Mouse (Mus musculus) forebrain, postnatal 0 days (tissue): ENCODE measurements around the gene Fkbp14. TPM values are rescaled to one million over a fixed set of nuclear protein-coding genes. Genes with fewer than 3 reads are reported as not detected.

Source experiments
- ATAC-seq: fragments of 200-750 bp; cut with Nextera tagmentation; 2 replicates; pipeline ENCODE4 v1.8.0; 2017; ENCODE audit warnings: mild to moderate bottlenecking, moderate library complexity
- DNase-seq: peaks from one replicate; pipeline ENCODE4 v3.0.0-alpha.2; 2015
- H3K27ac ChIP-seq: fragments of 300-500 bp; sonication (generic); 2 replicates; pipeline ENCODE4 v1.5.1; 2014; ENCODE audit warnings: low read depth, mild to moderate bottlenecking, antibody characterized with exemption, low read length, moderate library complexity, mixed read lengths
- H3K27me3 ChIP-seq: fragments of 300-500 bp; sonication (generic); 2 replicates; pipeline ENCODE4 v1.6.1; 2014; ENCODE audit warnings: mild to moderate bottlenecking, low read length, mixed read lengths; ENCODE audit not compliant: insufficient read depth
- H3K36me3 ChIP-seq: fragments of 300-500 bp; sonication (generic); 2 replicates; pipeline ENCODE4 v1.6.1; 2014; ENCODE audit warnings: mild to moderate bottlenecking, moderate library complexity; ENCODE audit not compliant: insufficient read depth
- H3K4me1 ChIP-seq: fragments of 300-500 bp; sonication (generic); 2 replicates; pipeline ENCODE4 v1.6.1; 2014; ENCODE audit warnings: antibody characterized with exemption; ENCODE audit not compliant: insufficient read depth
- H3K4me2 ChIP-seq: fragments of 300-500 bp; sonication (generic); 2 replicates; pipeline ENCODE4 v1.6.1; 2014; ENCODE audit warnings: low read depth, mild to moderate bottlenecking, moderate library complexity
- H3K4me3 ChIP-seq: fragments of 300-500 bp; sonication (generic); 2 replicates; pipeline ENCODE4 v1.5.1; 2014; ENCODE audit warnings: low read depth, low read length, mixed read lengths
- H3K9ac ChIP-seq: fragments of 300-500 bp; sonication (generic); 2 replicates; pipeline ENCODE4 v1.6.1; 2014; ENCODE audit warnings: mild to moderate bottlenecking
- H3K9me3 ChIP-seq: fragments of 300-500 bp; sonication (generic); 2 replicates; pipeline ENCODE4 v1.6.1; 2016; ENCODE audit warnings: low read length
- CTCF ChIP-seq: sonication (generic); IDR thresholded peaks from 2 replicates; pipeline ENCODE4 v1.5.1; 2016; ENCODE audit warnings: antibody characterized with exemption, control low read depth, low read depth
- WGBS: fragments of 180-500 bp; shearing (Covaris S2); extraction: QIAGEN DNeasy Blood & Tissue Kit; methylation state at CpG from one replicate; pipeline ENCODE4 v1.1.7; 2014; 5-methylcytosine and 5-hydroxymethylcytosine counted together
- polyA plus RNA-seq: library from polyadenylated mRNA; unstranded; fragments of >200 nt; fragmentation: Nextera tagmentation; extraction: Ambion mirVana; gene quantifications from 2 replicates; pipeline ENCODE4 v1.2.1, GENCODE M21; 2015
- total RNA-seq: library from RNA; depleted of rRNA; stranded (reverse); fragments of >200 nt; gene quantifications from 2 replicates; pipeline ENCODE4 v1.2.3, GENCODE M21; 2014

The Fkbp14 gene
- total and polyA plus RNA-seq, 2 experiments from 2014 or later = 4.5 to 9.6 TPM

DNA sequence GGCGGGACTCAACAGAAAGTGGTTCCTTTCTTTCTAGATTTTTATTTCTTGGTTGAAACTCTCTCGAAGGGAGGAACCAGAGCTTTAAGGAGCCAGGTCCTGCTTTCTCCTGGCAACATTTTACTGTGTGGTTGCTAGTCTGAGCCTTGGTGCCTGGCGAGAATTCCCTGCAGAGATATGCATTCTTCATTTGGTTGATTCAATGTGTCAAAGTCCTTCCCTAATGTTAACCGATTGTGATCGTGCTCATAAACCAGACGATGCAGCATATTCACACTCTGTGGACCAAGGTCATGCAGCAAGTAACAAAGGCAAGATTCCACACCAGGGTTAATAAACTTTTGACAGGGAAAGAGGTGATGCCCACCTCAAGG, 30.6 kb downstream of the Fkbp14 start:
- Histone ChIP-seq H3K9ac (peak overlapping the region; percentile 95), H3K27me3 (no peaks in the 10 kb centered on the region), H3K4me1 (peaks cover 27% of the 10 kb centered on the region), H3K9me3 (no peaks in the 10 kb centered on the region), H3K4me3 (peak overlapping the region; percentile 70), H3K36me3 (no peaks in the 10 kb centered on the region), H3K27ac (peak overlapping the region; percentile 96), H3K4me2 (peak overlapping the region; percentile 75)
- DNase-seq (no peak), ATAC-seq (no peak)
- 2% methylated on average over 6 of the region's 6 CpGs for WGBS
- TF ChIP-seq CTCF = no peak

DNA sequence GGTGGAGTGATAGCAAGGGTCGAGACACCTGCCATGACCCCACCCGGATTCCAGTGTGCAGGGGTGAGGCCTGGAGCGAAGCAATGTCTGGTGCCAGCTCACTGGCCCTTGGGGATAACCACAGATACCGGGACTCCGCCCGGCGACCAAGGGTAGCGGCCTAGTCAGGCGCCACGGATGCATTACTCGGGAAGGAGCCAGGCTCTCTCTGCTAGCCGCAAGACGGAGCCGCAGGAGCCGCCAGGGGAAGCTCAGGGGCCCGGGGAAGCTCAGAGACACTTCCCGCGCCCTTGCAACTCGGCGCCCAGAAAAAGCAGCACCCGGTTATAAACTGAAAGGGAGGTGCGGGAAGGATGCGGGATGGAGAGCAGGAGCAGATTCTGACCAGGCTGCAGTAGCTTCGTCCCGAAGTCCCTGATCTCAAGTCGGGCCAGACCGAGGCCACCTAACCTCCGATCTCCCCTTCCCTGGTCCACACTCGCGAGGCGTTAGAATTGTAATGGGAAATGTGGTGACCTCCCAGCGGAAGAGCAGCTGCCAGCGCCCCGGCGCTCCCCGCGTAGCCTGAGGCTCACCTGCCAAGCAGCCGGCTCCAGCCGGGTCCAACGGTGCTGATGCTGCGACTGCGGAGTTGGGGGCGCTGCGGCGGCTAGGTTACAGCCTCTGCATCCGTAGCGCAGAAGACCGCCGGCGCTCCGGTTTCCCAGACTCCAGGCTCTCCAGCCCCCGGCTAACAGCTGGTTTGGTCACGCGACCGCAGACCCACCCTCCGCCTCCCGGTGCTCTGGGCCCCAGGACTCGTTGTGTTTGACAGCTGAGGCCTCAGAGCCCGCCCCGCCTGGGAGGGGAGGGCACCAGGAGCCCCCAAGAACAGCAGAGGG, 31.2 kb downstream of the Fkbp14 start, which contains the start of gene Scrn1:
Scrn1 (minus strand) TSS at position 825 of the 881 bp plus-strand sequence.
- peak within 1 kb of the TSS; percentile 95 for H3K9ac ChIP-seq
- peak within 1 kb of the TSS; percentile 70 for H3K4me3 ChIP-seq
- H3K27me3 ChIP-seq = no peaks in the 10 kb centered on the region
- H3K27ac ChIP-seq = peak within 1 kb of the TSS; percentile 96
- WGBS = 2% methylated on average over 60 of the region's 60 CpGs
- peaks cover 27% of the 10 kb centered on the region for H3K4me1 ChIP-seq
- ATAC-seq (peak; percentile 92), DNase-seq (peak; percentile 89)
- no peaks in the 10 kb centered on the region for H3K9me3 ChIP-seq
- H3K4me2 ChIP-seq = peak within 1 kb of the TSS; percentile 75
- no peaks in the 10 kb centered on the region for H3K36me3 ChIP-seq
- peak; percentile 24; the same call in 1 of the 2 replicates for TF ChIP-seq CTCF

DNA sequence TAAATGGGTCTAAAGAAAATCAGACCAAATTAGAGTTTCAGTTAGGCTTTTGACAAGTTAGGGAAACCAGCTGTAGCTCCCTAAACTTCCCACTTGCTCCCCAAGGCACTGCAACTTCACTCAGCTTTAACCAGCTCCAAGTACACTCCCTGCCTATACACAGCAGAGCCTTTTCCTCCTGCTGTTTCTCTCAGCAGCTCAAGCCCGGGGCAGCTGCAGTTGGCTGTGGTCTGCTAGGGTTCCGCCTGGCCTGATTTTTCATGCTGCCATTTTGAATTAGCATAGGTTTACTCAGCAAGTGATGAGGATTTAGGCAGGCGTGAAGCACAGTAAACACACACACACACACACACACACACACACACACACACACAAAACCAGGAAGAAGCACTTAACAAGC, 32.1 kb downstream of the Fkbp14 start:
- Histone ChIP-seq H3K9ac (peak overlapping the region; percentile 95), H3K4me2 (peak overlapping the region; percentile 75), H3K9me3 (no peaks in the 10 kb centered on the region), H3K27me3 (no peaks in the 10 kb centered on the region), H3K27ac (peak overlapping the region; percentile 96), H3K36me3 (no peaks in the 10 kb centered on the region), H3K4me3 (peak overlapping the region; percentile 70), H3K4me1 (peaks cover 27% of the 10 kb centered on the region)
- DNase-seq = peak; percentile 64
- peak; percentile 25 for ATAC-seq
- no peak for TF ChIP-seq CTCF
- WGBS = 10% methylated on average over 3 of the region's 3 CpGs

GRCm38 (mm10) chr6:54564506-54564991, 32.6 kb downstream of the Fkbp14 start:
- H3K9ac ChIP-seq = peak overlapping the region; percentile 95
- ATAC-seq (no peak), DNase-seq (no peak)
- peak overlapping the region; percentile 96 for H3K27ac ChIP-seq
- no peaks in the 10 kb centered on the region for H3K27me3 ChIP-seq
- no peak for TF ChIP-seq CTCF
- H3K36me3 ChIP-seq = no peaks in the 10 kb centered on the region
- H3K4me2 ChIP-seq = peak overlapping the region; percentile 75
- H3K4me3 ChIP-seq = peak overlapping the region; percentile 70
- H3K9me3 ChIP-seq = no peaks in the 10 kb centered on the region
- H3K4me1 ChIP-seq = peaks cover 23% of the 10 kb centered on the region
- 19% methylated on average over 9 of the region's 9 CpGs for WGBS

- Histone ChIP-seq H3K4me2 (peak overlapping the region; percentile 75), H3K9me3 (no peaks in the 10 kb centered on the region), H3K9ac (no peak overlapping the region), H3K36me3 (no peaks in the 10 kb centered on the region), H3K4me1 (peaks cover 17% of the 10 kb centered on the region; the same call in 1 of the 2 replicates), H3K27me3 (no peaks in the 10 kb centered on the region), H3K4me3 (peak overlapping the region; percentile 70), H3K27ac (no peak overlapping the region)
- DNase-seq (no peak), ATAC-seq (no peak)
- TF ChIP-seq CTCF = no peak
- WGBS = 58% methylated on average over 4 of the region's 4 CpGs
Observed at GRCm38 (mm10) chr6:54563561-54563960, 33.5 kb downstream of the Fkbp14 start.

DNA sequence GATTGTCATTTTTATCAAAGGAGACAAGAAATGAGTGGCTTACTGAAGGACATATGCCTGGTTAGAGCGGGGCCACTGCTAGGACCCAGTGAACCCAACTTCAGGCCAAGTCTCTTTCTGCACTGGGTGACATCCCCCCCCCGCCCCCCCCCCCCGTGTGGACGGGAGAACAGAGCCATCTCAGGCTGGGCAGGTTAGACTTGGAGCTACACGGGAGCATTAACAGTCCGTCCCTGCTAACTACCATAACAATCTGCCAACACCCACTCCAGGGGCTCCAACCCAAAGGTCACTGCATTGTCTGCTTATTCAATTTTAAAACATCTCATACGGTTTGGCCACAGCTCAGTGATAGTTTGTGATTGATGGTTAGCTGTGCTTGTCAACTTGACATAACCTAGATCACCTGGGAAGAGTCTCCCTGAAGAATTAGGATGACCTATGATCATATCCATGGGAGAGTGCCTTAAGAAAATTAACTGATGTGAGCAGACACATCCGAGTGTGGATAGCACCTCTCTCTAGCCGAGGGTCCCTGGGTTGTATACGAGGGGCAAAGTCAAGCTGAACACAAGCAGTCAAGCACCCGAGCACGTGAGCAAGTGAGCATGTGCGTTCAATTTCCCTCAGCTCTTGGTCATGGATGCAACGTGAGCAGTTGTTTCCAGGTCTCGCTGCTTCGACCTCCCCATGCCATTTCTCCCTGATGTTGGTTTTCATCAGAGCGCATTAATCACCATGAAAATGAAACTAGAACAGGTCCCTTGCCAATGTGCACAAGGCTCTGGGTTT, 34.9 kb downstream of the Fkbp14 start:
- WGBS = 65% methylated on average over 17 of the region's 17 CpGs

More for the DNA sequence above, 34.9 kb downstream of the Fkbp14 start:
- TF ChIP-seq CTCF = no peak
- H3K4me1 ChIP-seq = peaks cover 17% of the 10 kb centered on the region; the same call in 1 of the 2 replicates
- no peaks in the 10 kb centered on the region for H3K9me3 ChIP-seq
- ATAC-seq = no peak
- H3K36me3 ChIP-seq = no peaks in the 10 kb centered on the region
- no peak overlapping the region for H3K4me3 ChIP-seq
- no peak overlapping the region for H3K9ac ChIP-seq
- no peaks in the 10 kb centered on the region for H3K27me3 ChIP-seq
- no peak for DNase-seq
- no peak overlapping the region for H3K27ac ChIP-seq
- peak overlapping the region; percentile 10; the same call in 1 of the 2 replicates for H3K4me2 ChIP-seq
